Mouse (Mus musculus) midbrain, postnatal 0 days (tissue): ENCODE results near the gene Ldlrap1. TPM values are rescaled to one million over a fixed set of nuclear protein-coding genes. Genes with fewer than 3 reads are reported as not detected.

Experiments
- ATAC-seq: fragments of 200-750 bp; cut with Nextera tagmentation; 2 replicates; pipeline ENCODE4 v1.8.0; 2017; ENCODE audit warnings: moderate number of reproducible peaks, mild to moderate bottlenecking, moderate TSS enrichment, moderate library complexity; ENCODE audit not compliant: low FRiP score
- DNase-seq: peaks from one replicate; pipeline ENCODE4 v3.0.0-alpha.2; 2015; ENCODE audit warnings: low spot score
- H3K27ac ChIP-seq: fragments of 300-500 bp; sonication (generic); 2 replicates; pipeline ENCODE4 v1.5.1; 2014; ENCODE audit warnings: low read depth, mild to moderate bottlenecking, low read length, mixed read lengths
- H3K27me3 ChIP-seq: fragments of 300-500 bp; sonication (generic); 2 replicates; pipeline ENCODE4 v1.6.1; 2014; ENCODE audit warnings: low read length, control low read depth, mixed read lengths; ENCODE audit not compliant: insufficient read depth
- H3K36me3 ChIP-seq: fragments of 300-500 bp; sonication (generic); 2 replicates; pipeline ENCODE4 v1.6.1; 2014; ENCODE audit warnings: low read length, control low read depth, mixed read lengths; ENCODE audit not compliant: insufficient read depth
- H3K4me1 ChIP-seq: fragments of 300-500 bp; sonication (generic); 2 replicates; pipeline ENCODE4 v1.6.1; 2014; ENCODE audit warnings: mild to moderate bottlenecking, control low read depth, antibody characterized with exemption, low read length, mixed read lengths; ENCODE audit not compliant: insufficient read depth
- H3K4me2 ChIP-seq: fragments of 300-500 bp; sonication (generic); 2 replicates; pipeline ENCODE4 v1.6.1; 2014; ENCODE audit warnings: low read depth, mild to moderate bottlenecking, low read length, mixed read lengths; ENCODE audit not compliant: poor library complexity, severe bottlenecking
- H3K4me3 ChIP-seq: fragments of 300-500 bp; sonication (generic); 2 replicates; pipeline ENCODE4 v1.5.1; 2014; ENCODE audit warnings: low read depth, mild to moderate bottlenecking, low read length, moderate library complexity
- H3K9ac ChIP-seq: fragments of 300-500 bp; sonication (generic); replicated peaks from 2 replicates; pipeline ENCODE4 v1.6.1; 2014; ENCODE audit warnings: mild to moderate bottlenecking, low read length, moderate library complexity, mixed read lengths; ENCODE audit not compliant: poor library complexity, severe bottlenecking
- H3K9me3 ChIP-seq: fragments of 300-500 bp; sonication (generic); 2 replicates; pipeline ENCODE4 v1.6.1; 2016; ENCODE audit warnings: low read length, control low read depth
- CTCF ChIP-seq: IDR thresholded peaks from 2 replicates; pipeline ENCODE4 v1.5.1; 2016; ENCODE audit warnings: antibody characterized with exemption, mild to moderate bottlenecking
- WGBS: fragments of 180-500 bp; shearing (Covaris S2); extraction: QIAGEN DNeasy Blood & Tissue Kit; methylation state at CpG from one replicate; pipeline ENCODE4 v1.1.7; 2014; 5-methylcytosine and 5-hydroxymethylcytosine counted together
- polyA plus RNA-seq: library from polyadenylated mRNA; unstranded; fragments of >200 nt; fragmentation: Nextera tagmentation; extraction: Ambion mirVana; gene quantifications from 2 replicates; pipeline ENCODE4 v1.2.1, GENCODE M21; 2015
- total RNA-seq: library from RNA; depleted of rRNA; stranded (reverse); fragments of >200 nt; gene quantifications from 2 replicates; pipeline ENCODE4 v1.2.3, GENCODE M21; 2014

The Ldlrap1 gene
- total and polyA plus RNA-seq, 2 experiments from 2014 or later: 2.5 to 3.1 TPM

GRCm38 (mm10) chr4:134769891-134770290, 2.1 kb upstream of the Ldlrap1 start:
- H3K9me3 ChIP-seq: no peaks in the 10 kb centered on the region
- H3K27ac ChIP-seq: no peak overlapping the region
- H3K27me3 ChIP-seq: peaks cover 25% of the 10 kb centered on the region
- H3K4me2 ChIP-seq: no peak overlapping the region
- TF ChIP-seq CTCF: no peak
- ATAC-seq (no peak), DNase-seq (no peak)
- no peak overlapping the region for H3K9ac ChIP-seq
- 0 out of 2 replicates have a peak, but pooled peaks cover 10% of the 10 kb centered on the region for H3K4me1 ChIP-seq
- no peaks in the 10 kb centered on the region for H3K36me3 ChIP-seq
- 88% methylated on average over 7 of the region's 7 CpGs for WGBS
- H3K4me3 ChIP-seq: no peak overlapping the region

- H3K27me3 ChIP-seq: peaks cover 25% of the 10 kb centered on the region
- H3K9ac ChIP-seq: no peak overlapping the region
- WGBS: 71% methylated on average over 7 of the region's 7 CpGs
- no peaks in the 10 kb centered on the region for H3K36me3 ChIP-seq
- no peak for TF ChIP-seq CTCF
- no peak overlapping the region for H3K27ac ChIP-seq
- H3K4me1 ChIP-seq: 0 out of 2 replicates have a peak, but pooled peaks cover 10% of the 10 kb centered on the region
- no peak for DNase-seq
- H3K4me3 ChIP-seq: no peak overlapping the region
- H3K4me2 ChIP-seq: no peak overlapping the region
- ATAC-seq: no peak
- no peaks in the 10 kb centered on the region for H3K9me3 ChIP-seq
Observed at GRCm38 (mm10) chr4:134769081-134769811, 1.4 kb upstream of the Ldlrap1 start.

DNA sequence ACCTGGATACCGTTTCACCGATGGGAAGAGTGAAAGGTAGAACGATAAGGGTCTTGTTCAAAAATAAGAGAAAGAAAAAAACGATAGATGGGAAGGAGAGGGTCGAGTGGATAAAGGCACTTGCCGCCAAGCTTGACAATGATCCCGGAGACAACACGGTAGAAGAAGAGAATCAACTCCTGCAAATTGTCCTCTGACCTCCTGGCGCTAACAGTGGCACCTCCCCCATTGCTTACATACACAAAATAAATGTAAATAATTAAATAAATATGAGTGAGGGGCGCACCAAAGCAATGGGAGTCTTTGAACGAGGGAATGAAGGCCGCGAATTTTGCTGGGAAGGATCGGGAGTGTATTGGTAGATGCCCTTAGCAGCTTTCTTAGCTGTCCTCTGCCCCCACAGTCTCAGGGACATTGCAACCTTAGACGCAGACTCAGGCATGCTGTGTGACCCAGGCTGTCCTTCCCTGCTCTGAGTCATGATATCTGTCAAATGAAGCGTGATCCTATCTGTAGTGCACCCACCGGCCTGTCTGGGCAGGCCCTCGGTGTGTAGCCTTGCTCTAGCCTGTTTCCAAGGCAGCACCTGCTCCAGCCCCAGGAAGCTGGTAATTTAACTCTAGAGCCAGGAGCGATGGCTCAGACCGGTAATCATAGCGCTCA, 533 bp upstream of the Ldlrap1 start:
- 0 out of 2 replicates have a peak overlapping the region, but pooled peaks have one; percentile 29 for H3K9ac ChIP-seq
- DNase-seq (no peak), ATAC-seq (no peak)
- no peak for TF ChIP-seq CTCF
- peak overlapping the region; percentile 93 for H3K4me2 ChIP-seq
- peaks cover 25% of the 10 kb centered on the region for H3K27me3 ChIP-seq
- H3K4me1 ChIP-seq: 0 out of 2 replicates have a peak, but pooled peaks cover 10% of the 10 kb centered on the region
- 15% methylated on average over 21 of the region's 21 CpGs for WGBS
- no peaks in the 10 kb centered on the region for H3K9me3 ChIP-seq
- no peaks in the 10 kb centered on the region for H3K36me3 ChIP-seq
- H3K27ac ChIP-seq: no peak overlapping the region
- H3K4me3 ChIP-seq: peak overlapping the region; percentile 46

GRCm38 (mm10) chr4:134766904-134767425, 859 bp downstream of the Ldlrap1 start:
- Histone ChIP-seq H3K27ac (no peak overlapping the region), H3K4me3 (peak overlapping the region; percentile 46), H3K36me3 (no peaks in the 10 kb centered on the region), H3K27me3 (peaks cover 25% of the 10 kb centered on the region), H3K9ac (0 out of 2 replicates have a peak overlapping the region, but pooled peaks have one; percentile 29), H3K4me1 (0 out of 2 replicates have a peak, but pooled peaks cover 10% of the 10 kb centered on the region), H3K4me2 (peak overlapping the region; percentile 93), H3K9me3 (no peaks in the 10 kb centered on the region)
- 4% methylated on average over 23 of the region's 23 CpGs for WGBS
- DNase-seq: no peak
- TF ChIP-seq CTCF: no peak
- ATAC-seq: no peak

- Histone ChIP-seq H3K36me3 (no peaks in the 10 kb centered on the region), H3K4me2 (peak overlapping the region; percentile 93; the same call in 1 of the 2 replicates), H3K27me3 (peaks cover 25% of the 10 kb centered on the region), H3K4me1 (0 out of 2 replicates have a peak, but pooled peaks cover 10% of the 10 kb centered on the region), H3K9me3 (no peaks in the 10 kb centered on the region), H3K9ac (no peak overlapping the region), H3K4me3 (no peak overlapping the region), H3K27ac (no peak overlapping the region)
- TF ChIP-seq CTCF: no peak
- DNase-seq: no peak
- WGBS: 75% methylated on average over 6 of the region's 6 CpGs
- ATAC-seq: no peak
Observed at GRCm38 (mm10) chr4:134766277-134766676, 1.5 kb downstream of the Ldlrap1 start.
